Mouse (Mus musculus) adrenal gland, adult 8-10 months (tissue): Measurements from ENCODE around the gene Fbxo5. TPM values are rescaled to one million over a fixed set of nuclear protein-coding genes. Genes with fewer than 3 reads are reported as not detected.

ENCODE experiments used
- total RNA-seq, 4 experiments: library from RNA; stranded (reverse); gene quantifications; 2 replicates each; pipeline ENCODE4 v1.2.4; 2022

The Fbxo5 gene
- total RNA-seq, 4 experiments from 2014 or later, result 1.9 to 3.8 (median 2.4) TPM

Other genes starting within 250 kb of the Fbxo5 start
- gene Myct1, start 211.8 kb downstream of the Fbxo5 start, total RNA-seq, result 1 to 10 TPM; 2.8 to 7.2 (median 4.7) TPM
- gene Vip, start 166.4 kb downstream of the Fbxo5 start, total RNA-seq, result under 1 TPM; 0.19 to 0.73 (median 0.30) TPM
- 10 to 100 TPM; 11.6 to 16.0 (median 12.8) TPM for gene Mtrf1l, start 18.3 kb upstream of the Fbxo5 start, total RNA-seq
- 1 to 10 TPM in 3 of 4 experiments, under 1 TPM in 1; 0.99 to 1.7 (median 1.3) TPM for gene Rgs17, start 116.8 kb upstream of the Fbxo5 start, total RNA-seq